Mouse (Mus musculus): Measurements from ENCODE around the gene Pmf1. TPM values are rescaled to one million over a fixed set of nuclear protein-coding genes. Genes with fewer than 3 reads are reported as not detected.
"Not testable (repeated sequence)": the region's sequence is repeated elsewhere in the genome, so short reads cannot be mapped to it uniquely, and the experiment has no call there.

Pmf1 gene
- total RNA-seq, 2 experiments from 2014 or later = 16.2 to 19.7 TPM

GRCm38 (mm10) chr3:88407529-88407928 is 2.6 kb downstream of the Pmf1 start:
- no peak for TF ChIP-seq CTCF (IDR thresholded peaks at IDR 0.05)
- intact Hi-C loops (cut with DNase I) = loop anchor here (1.0 to 5.0 kb wide), 2 partner anchors 60 to 120 kb away; no protein-coding TSS in a partner anchor

GRCm38 (mm10) chr3:88407090-88407489 is 3.0 kb downstream of the Pmf1 start:
- intact Hi-C loops (cut with DNase I) = loop anchor here (1.0 to 5.0 kb wide), 2 partner anchors 60 to 120 kb away; no protein-coding TSS in a partner anchor
- peak; percentile 64 for DNase-seq
- Histone ChIP-seq H3K27ac (peak overlapping the region; percentile 21; the same call in 1 of the 2 replicates), H3K4me3 (no peak overlapping the region)
- peak; percentile 92 for TF ChIP-seq CTCF (IDR thresholded peaks at IDR 0.05)

More at GRCm38 (mm10) chr3:88407529-88407928, 2.6 kb downstream of the Pmf1 start:
- Histone ChIP-seq H3K27ac (peak overlapping the region; percentile 21; the same call in 1 of the 2 replicates), H3K4me3 (no peak overlapping the region)
- DNase-seq = no peak

DNA sequence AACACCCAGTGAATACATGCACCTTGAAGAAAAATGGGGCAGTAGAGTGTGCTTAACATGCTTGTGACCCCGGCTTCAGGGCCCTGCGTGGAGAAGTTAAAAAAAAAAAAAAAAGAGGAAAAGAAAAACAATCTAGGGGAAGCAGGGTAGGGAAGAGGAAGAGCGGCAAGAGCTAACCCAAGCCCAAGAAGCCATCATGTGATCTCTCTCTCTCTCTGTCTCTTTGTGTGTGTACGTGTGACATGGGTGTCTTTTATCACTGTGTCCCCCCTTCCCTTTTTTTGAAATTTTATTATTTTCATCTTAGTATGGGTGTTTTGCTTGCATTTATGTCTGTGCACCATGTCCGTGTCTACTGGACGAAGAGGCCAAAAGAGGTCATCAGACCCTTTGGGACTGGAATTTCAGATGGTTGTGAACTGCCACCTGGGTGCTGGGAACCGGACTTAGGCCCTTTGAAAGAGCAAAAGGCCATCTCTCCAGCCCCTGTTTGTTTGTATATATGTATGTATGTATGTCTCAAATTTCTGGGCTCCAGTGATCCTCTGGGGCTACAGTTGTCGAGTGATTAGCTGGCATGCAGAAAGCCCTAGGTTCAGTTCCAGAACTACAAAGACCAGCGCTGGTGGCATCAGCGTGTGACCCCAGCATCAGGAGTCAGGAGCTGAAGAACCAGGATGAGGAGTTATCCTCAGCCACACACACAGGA is 6.5 kb downstream of the Pmf1 start:
- DNase-seq = no peak
- TF ChIP-seq CTCF (IDR thresholded peaks at IDR 0.05) = no peak
- no peak overlapping the region for H3K4me3 ChIP-seq
- H3K27ac ChIP-seq = no peak overlapping the region
- intact Hi-C loops (cut with DNase I) = no loop called here

DNA sequence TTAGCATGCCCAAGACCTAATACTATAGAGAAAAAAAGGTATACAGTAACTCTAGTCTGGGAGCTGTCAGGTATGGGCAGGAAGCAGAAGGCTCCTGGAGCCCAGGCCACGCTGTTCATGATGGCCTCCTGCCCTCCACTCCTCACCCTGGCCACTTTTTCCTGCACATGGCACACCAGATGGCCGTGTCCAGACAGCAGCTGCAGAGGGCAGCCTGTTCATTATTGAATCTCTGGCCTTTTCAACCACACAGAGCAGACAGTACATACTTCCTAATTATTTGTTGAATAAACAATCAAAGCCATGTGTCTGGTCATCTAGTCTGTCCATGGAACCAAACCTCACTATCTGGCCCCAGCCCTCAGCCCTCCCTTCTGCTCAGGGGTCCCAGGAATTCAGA is 11.5 kb downstream of the Pmf1 start:
- no peak overlapping the region for H3K27ac ChIP-seq
- intact Hi-C loops (cut with DNase I) = no loop called here
- no peak for DNase-seq
- no peak overlapping the region for H3K4me3 ChIP-seq
- TF ChIP-seq CTCF (IDR thresholded peaks at IDR 0.05) = no peak

DNA sequence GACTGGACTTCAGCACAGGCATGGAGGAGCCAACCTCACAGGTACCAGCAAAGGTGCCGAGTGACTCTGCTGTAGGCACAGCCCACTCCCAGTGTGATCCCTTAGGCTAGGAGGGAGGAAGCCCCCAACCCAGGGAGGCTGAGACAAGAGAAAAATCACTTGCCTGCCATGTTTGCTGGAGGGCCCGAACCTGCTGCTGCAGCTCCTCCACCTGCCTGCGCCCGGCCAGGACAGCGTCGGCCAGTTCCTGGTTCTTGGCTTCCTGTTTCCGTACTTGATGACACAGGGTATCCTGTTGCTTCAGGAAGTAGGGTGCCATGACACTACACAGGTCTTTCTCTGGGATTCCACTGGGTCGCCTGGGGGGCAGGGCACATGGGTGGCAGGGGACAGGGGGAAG is 14.4 kb downstream of the Pmf1 start:
- no peak overlapping the region for H3K27ac ChIP-seq
- intact Hi-C loops (cut with DNase I) = no loop called here
- no peak for TF ChIP-seq CTCF (IDR thresholded peaks at IDR 0.05)

GRCm38 (mm10) chr3:88395288-88395687 is 14.8 kb downstream of the Pmf1 start:
- TF ChIP-seq CTCF (IDR thresholded peaks at IDR 0.05) = no peak
- intact Hi-C loops (cut with DNase I) = no loop called here
- no peak overlapping the region for H3K27ac ChIP-seq
- no peak overlapping the region for H3K4me3 ChIP-seq
- DNase-seq = no peak

More for the DNA sequence above, 14.4 kb downstream of the Pmf1 start:
- no peak overlapping the region for H3K4me3 ChIP-seq
- DNase-seq = no peak

DNA sequence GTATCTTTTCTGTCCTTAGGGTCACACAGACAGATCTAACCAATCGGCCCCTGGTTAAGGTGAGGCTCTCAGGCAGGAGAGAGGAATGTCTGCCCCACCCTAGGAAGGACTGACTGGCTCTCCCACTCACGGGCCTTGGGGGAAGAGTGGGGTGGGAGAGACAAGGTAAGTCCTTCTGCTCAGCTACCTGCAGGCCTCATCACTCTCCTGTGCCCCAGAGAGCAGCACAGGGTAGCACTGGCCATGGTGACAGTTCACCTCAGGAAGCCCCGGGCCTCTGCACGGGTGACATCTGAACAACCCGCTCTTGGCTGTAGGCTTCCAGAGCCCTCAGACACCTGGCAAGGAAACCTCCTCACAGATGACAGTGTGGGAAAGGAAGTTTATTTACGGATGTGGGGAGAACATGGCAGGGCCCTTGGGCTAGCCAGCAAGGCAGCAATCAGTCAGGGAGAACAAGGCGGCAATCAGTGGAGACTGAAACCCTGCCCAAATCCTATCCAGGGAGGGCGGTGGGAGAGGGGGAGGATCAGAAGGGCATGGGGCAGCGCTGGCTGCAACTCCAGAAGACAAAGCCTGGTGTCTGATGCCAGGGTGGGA is 16.3 kb downstream of the Pmf1 start:
- DNase-seq = no peak
- intact Hi-C loops (cut with DNase I) = no loop called here

DNA sequence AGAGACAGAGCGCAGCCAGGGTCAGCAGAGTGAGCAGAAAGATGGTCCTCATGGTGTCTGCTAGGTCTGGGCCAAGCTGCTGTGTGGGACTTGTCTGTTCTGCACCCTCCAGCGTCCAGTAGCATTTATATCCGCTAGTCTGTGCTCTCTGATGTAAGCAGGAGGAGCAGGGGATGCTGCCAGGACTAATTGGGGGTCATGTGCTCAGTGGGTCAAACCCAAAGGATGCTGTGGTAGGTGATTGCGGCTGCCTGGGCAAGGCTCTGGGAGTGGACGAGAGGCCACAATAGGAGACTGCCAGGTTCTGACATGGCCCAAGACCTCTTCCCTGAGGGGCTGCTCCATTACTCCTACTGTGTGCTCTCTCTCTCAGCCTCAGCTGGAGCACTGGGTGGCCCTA is 25.8 kb downstream of the Pmf1 start, which contains the start of gene Bglap:
Bglap (minus strand) TSS at position 101 of the 400 bp plus-strand sequence.
- TF ChIP-seq CTCF (IDR thresholded peaks at IDR 0.05) = no peak
- DNase-seq = no peak

More for the DNA sequence above, 16.3 kb downstream of the Pmf1 start:
- Histone ChIP-seq H3K4me3 (no peak overlapping the region), H3K27ac (no peak overlapping the region)
- no peak for TF ChIP-seq CTCF (IDR thresholded peaks at IDR 0.05)

DNA sequence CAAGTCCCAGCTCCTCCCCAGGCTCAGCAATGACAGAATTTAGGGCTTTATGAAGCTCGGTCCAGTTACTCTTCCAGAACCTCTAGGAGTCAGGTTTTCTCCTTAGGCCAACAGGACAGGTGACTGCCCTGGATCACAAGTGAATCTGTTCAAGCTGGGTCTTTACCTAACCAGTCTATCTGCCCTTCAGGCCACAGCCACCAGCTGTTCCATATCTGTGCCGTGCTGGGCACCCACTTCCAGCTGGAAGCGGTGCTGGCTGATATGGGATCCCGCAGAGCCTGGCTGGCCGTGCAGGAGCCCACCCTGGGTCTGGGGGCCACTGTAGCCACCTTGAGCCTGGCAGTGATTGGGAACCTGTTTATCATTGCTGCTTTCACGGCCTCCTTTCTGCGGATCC is 27.7 kb downstream of the Pmf1 start:
- DNase-seq; H3K4me3 ChIP-seq; H3K27ac ChIP-seq; intact Hi-C loops (cut with DNase I): not testable (repeated sequence)

More for the DNA sequence above, 25.8 kb downstream of the Pmf1 start, which contains the start of gene Bglap:
- intact Hi-C loops (cut with DNase I) = no loop called here
- Histone ChIP-seq H3K4me3 (no peak within 1 kb of the TSS), H3K27ac (no peak within 1 kb of the TSS)

DNA sequence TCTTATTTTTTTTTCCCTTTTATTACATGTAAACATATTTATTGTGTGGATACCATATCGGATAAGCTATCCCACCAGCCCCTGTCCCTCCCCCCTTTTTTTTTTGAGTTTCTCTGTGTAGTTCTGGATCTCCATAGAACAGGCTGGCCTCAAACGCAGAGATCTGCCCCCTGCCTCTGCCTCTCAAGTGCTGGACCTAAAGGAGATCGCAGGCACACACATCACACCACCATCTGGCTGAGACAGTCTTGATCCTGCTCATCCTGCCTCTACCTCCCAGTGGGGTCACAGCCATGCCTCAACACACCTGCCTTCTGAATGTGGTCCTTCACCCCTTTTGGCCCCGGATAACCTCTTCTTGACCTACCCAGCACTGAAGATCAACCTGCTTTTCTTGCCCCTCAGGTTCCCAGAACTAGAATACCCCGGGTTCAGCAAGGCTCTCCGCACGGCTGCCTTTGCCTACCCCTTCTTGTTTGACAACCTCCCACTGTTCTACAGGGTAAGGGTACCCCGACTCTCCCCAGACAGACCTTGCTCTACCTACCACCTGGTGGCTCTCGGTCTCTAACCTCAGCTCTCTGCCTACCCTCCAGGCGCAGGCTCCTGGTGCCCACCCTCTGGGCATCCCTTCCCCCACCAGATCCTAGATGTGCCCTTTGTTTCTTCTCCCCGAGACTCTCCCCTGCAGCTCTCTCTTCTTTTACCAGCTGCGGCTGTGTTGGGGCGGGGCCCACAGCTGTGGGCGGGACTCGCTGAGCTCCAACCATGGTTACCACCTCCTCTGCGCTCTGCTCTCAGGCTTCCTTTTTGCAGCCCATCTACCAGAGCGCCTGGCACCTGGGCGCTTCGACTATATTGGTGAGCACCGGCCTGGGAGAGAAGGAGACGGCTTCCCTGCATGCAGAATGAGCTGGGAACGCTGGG is 28.5 kb downstream of the Pmf1 start:
- H3K4me3 ChIP-seq; intact Hi-C loops (cut with DNase I); DNase-seq; H3K27ac ChIP-seq: not testable (repeated sequence)

GRCm38 (mm10) chr3:88378599-88378998 is 31.5 kb downstream of the Pmf1 start, which contains the start of gene Bglap2:
Gene Bglap2 (minus strand): TSS chr3:88378699.
- H3K27ac ChIP-seq; DNase-seq; intact Hi-C loops (cut with DNase I): not testable (repeated sequence)

GRCm38 (mm10) chr3:88376644-88377043 is 33.5 kb downstream of the Pmf1 start:
- H3K4me3 ChIP-seq; intact Hi-C loops (cut with DNase I); DNase-seq; H3K27ac ChIP-seq: not testable (repeated sequence)

More at GRCm38 (mm10) chr3:88378599-88378998, 31.5 kb downstream of the Pmf1 start, which contains the start of gene Bglap2:
- H3K4me3 ChIP-seq = not testable (repeated sequence)

DNA sequence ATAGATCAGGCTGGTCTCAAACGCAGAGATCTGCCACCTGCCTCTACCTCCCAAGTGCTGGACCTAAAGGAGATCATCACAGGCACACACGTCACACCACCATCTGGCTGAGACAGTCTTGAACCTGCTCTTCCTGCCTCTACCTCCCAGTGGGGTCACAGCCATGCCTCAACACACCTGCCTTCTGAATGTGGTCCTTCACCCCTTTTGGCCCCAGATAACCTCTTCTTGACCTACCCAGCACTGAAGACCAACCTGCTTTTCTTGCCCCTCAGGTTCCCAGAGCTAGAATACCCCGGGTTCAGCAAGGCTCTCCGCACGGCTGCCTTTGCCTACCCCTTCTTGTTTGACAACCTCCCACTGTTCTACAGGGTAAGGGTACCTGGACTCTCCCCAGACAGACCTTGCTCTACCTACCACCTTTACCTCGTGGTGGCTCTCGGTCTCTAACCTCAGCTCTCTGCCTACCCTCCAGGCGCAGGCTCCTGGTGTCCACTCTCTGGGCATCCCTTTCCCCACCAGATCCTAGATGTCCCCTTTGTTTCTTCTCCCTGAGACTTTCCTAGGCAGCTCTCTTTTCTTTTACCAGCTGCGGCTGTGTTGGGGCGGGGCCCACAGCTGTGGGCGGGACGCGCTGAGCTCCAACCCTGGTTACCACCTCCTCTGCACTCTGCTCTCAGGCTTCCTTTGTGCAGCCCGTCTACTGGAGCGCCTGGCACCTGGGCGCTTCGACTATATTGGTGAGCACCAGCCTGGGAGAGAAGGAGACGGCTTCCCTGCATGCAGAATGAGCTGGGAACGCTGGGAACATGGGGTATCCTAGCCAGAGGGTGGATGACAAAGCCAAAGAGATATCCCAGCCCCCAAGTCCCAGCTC is 34.1 kb downstream of the Pmf1 start:
- not testable (repeated sequence) for H3K27ac ChIP-seq

GRCm38 (mm10) chr3:88372643-88373042 is 37.5 kb downstream of the Pmf1 start, which contains the start of gene Bglap3:
Gene Bglap3 (minus strand): TSS chr3:88372743.
- H3K27ac ChIP-seq; intact Hi-C loops (cut with DNase I); H3K4me3 ChIP-seq; DNase-seq: not testable (repeated sequence)

More for the DNA sequence above, 34.1 kb downstream of the Pmf1 start:
- intact Hi-C loops (cut with DNase I); DNase-seq; H3K4me3 ChIP-seq: not testable (repeated sequence)

DNA sequence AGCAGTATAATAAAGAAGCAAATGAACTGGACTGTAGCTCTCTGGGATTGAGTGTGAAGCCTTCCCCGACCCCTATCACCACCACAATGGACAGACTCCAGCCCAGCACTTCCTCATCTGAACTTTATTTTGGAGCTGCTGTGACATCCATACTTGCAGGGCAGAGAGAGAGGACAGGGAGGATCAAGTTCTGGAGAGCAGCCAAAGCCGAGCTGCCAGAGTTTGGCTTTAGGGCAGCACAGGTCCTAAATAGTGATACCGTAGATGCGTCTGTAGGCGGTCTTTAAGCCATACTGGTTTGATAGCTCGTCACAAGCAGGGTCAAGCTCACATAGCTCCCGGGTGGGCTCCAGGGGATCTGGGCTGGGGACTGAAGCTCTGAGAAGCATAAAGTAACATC is 41.6 kb downstream of the Pmf1 start:
- H3K4me3 ChIP-seq; H3K27ac ChIP-seq; intact Hi-C loops (cut with DNase I): not testable (repeated sequence)
- peak; percentile 87 for DNase-seq

DNA sequence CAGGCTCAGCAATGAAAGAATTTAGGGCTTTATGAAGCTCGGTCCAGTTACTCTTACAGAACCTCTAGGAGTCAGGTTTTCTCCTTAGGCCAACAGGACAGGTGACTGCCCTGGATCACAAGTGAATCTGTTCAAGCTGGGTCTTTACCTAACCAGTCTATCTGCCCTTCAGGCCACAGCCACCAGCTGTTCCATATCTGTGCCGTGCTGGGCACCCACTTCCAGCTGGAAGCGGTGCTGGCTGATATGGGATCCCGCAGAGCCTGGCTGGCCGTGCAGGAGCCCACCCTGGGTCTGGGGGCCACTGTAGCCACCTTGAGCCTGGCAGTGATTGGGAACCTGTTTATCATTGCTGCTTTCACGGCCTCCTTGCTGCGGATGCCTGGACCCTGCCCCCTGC is 42.6 kb downstream of the Pmf1 start:
- H3K4me3 ChIP-seq; H3K27ac ChIP-seq; intact Hi-C loops (cut with DNase I); DNase-seq: not testable (repeated sequence)

Data from gastrocnemius, adult 2 months (tissue).